Mouse (Mus musculus) embryo, embryonic 11.5 days (tissue): ENCODE measurements at regions not wholly inside any gene's neighbourhood (a gene's known extent, or its start where the extent isn't known, plus 50 kb on each side); places are given as distances from the start of the nearest gene placed in this dataset.
A peak's percentile ranks its signal among the peaks of the same experiment; 100 is the strongest.

Source experiments
- DNase-seq: peaks from one replicate; pipeline ENCODE4 v3.0.0-alpha.2; 2012; ENCODE audit warnings: low read depth, low spot score

- peak; percentile 74 for DNase-seq
Measured at GRCm38 (mm10) chr5:43422815-43423687, 92.3 kb upstream of the C1qtnf7 start.

- no peak for DNase-seq
Measured at GRCm38 (mm10) chr5:43424551-43425257, 90.6 kb upstream of the C1qtnf7 start.

- DNase-seq = no peak
Measured at GRCm38 (mm10) chr5:43433337-43433736, 82.0 kb upstream of the C1qtnf7 start.

- no peak for DNase-seq
Measured at GRCm38 (mm10) chr5:43439191-43439590, 76.1 kb upstream of the C1qtnf7 start.

- DNase-seq = no peak
Measured at GRCm38 (mm10) chr5:43441306-43441705, 74.0 kb upstream of the C1qtnf7 start.

- no peak for DNase-seq
Measured at GRCm38 (mm10) chr5:43444582-43445214, 70.6 kb upstream of the C1qtnf7 start.

- no peak for DNase-seq
Measured at GRCm38 (mm10) chr5:43445620-43446019, 69.7 kb upstream of the C1qtnf7 start.

GRCm38 (mm10) chr5:43446295-43446694 is 69.0 kb upstream of the C1qtnf7 start:
- DNase-seq = no peak

GRCm38 (mm10) chr5:43456018-43456417 is 59.3 kb upstream of the C1qtnf7 start:
- DNase-seq = no peak

- no peak for DNase-seq
Measured at GRCm38 (mm10) chr5:43457725-43458124, 57.6 kb upstream of the C1qtnf7 start.

- no peak for DNase-seq
Measured at GRCm38 (mm10) chr5:43461987-43462715, 53.2 kb upstream of the C1qtnf7 start.
